Mouse (Mus musculus) bone marrow macrophage, adult 2 months (primary cell): ENCODE data around the gene Wnt5a. TPM values are rescaled to one million over a fixed set of nuclear protein-coding genes. Genes with fewer than 3 reads are reported as not detected.

Source experiments
- H3K27ac ChIP-seq: 2 replicates; pipeline ENCODE4 v1.5.1; 2012; ENCODE audit warnings: low read depth, low read length; ENCODE audit not compliant: insufficient read depth
- H3K4me1 ChIP-seq: 2 replicates; pipeline ENCODE4 v1.6.1; 2012; ENCODE audit warnings: low read length; ENCODE audit not compliant: control insufficient read depth, insufficient read depth
- H3K4me3 ChIP-seq: 2 replicates; pipeline ENCODE4 v1.5.1; 2012; ENCODE audit warnings: mild to moderate bottlenecking, low read length, moderate library complexity; ENCODE audit not compliant: insufficient read depth
- CTCF ChIP-seq: IDR thresholded peaks from 2 replicates; pipeline ENCODE4 v1.5.1; 2012; ENCODE audit warnings: low read depth, mild to moderate bottlenecking, low read length, moderate library complexity
- POLR2A ChIP-seq: IDR thresholded peaks from 2 replicates; pipeline ENCODE4 v1.6.1; 2012; ENCODE audit warnings: mild to moderate bottlenecking, low read depth, low read length, borderline replicate concordance
- polyA plus RNA-seq: library from polyadenylated mRNA; stranded (reverse); fragments of >200 nt; gene quantifications from 2 replicates; pipeline ENCODE4 v1.2.4, GENCODE M21; 2012; ENCODE audit not compliant: missing spikeins, insufficient read depth, insufficient read length

Wnt5a gene
- polyA plus RNA-seq, 1 experiment = 0.20 TPM

GRCm38 (mm10) chr14:28493806-28494205 lies 10.7 kb upstream of the Wnt5a start:
- H3K4me3 ChIP-seq = no peak overlapping the region
- TF ChIP-seq POLR2A = no peak
- TF ChIP-seq CTCF = no peak
- no peaks in the 10 kb centered on the region for H3K4me1 ChIP-seq
- H3K27ac ChIP-seq = no peak overlapping the region

- H3K4me1 ChIP-seq = no peaks in the 10 kb centered on the region
- no peak for TF ChIP-seq CTCF
- no peak for TF ChIP-seq POLR2A
- H3K4me3 ChIP-seq = no peak overlapping the region
- H3K27ac ChIP-seq = no peak overlapping the region
These were observed 10.3 kb upstream of the Wnt5a start for GRCm38 (mm10) chr14:28494273-28494672.

DNA sequence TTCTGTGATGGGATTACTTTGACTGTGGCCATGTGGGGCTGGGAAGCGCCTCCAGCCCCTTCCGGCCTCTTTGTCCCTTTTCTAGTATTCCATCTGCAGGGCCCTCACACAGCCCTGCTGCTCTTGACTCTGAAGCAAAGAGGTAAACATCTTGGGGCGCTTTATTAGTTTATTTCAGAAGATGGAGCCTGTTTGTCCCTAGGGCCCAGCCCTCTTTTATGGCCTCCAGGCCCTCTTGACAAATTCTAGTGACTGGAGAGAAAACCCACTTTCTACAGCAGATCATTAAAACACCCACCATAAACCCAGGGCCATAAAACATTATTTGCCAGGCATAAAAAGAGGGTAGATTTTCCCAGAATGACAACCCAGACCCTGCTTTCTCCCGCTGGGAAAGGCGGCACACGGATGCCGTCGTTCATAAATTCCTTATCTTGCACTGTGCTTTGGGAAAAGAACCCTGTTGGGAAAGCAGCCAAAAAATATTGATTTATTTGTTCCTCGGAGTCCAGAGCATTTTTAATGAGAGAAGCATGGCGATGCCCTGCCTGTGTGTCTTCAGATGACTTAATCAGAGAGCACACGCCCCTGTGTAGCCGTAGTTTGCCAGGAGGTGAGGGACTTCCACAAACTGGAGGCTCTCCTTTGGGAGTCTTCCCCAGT lies 3.2 kb upstream of the Wnt5a start:
- no peaks in the 10 kb centered on the region for H3K4me1 ChIP-seq
- no peak overlapping the region for H3K27ac ChIP-seq
- H3K4me3 ChIP-seq = no peak overlapping the region
- TF ChIP-seq CTCF (no peak), POLR2A (no peak)

DNA sequence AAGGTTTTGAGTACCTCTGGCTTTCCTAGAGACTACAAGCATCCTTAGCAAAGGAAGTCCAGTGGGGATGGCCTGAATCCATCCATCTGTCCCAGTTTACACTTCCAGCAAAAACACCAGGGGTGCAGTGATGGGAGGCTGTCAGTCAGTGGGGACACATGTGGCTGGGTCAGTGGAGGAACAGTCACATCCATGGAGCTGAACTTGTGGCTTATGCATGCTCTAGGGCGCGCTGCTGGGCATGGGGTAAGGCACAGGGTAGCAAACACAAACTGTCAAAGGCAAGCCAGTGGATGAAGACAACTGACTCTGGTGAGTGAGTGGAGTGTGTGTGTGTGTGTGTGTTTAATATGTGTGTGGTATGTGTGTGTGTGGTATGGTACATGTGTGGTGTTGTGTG lies 1.3 kb upstream of the Wnt5a start:
- TF ChIP-seq POLR2A = no peak
- TF ChIP-seq CTCF = no peak
- H3K4me1 ChIP-seq = no peaks in the 10 kb centered on the region
- no peak overlapping the region for H3K4me3 ChIP-seq
- no peak overlapping the region for H3K27ac ChIP-seq

- no peak overlapping the region for H3K4me3 ChIP-seq
- no peak for TF ChIP-seq CTCF
- no peak for TF ChIP-seq POLR2A
- no peaks in the 10 kb centered on the region for H3K4me1 ChIP-seq
- H3K27ac ChIP-seq = no peak overlapping the region
These were observed 568 bp downstream of the Wnt5a start for GRCm38 (mm10) chr14:28505051-28505585.

DNA sequence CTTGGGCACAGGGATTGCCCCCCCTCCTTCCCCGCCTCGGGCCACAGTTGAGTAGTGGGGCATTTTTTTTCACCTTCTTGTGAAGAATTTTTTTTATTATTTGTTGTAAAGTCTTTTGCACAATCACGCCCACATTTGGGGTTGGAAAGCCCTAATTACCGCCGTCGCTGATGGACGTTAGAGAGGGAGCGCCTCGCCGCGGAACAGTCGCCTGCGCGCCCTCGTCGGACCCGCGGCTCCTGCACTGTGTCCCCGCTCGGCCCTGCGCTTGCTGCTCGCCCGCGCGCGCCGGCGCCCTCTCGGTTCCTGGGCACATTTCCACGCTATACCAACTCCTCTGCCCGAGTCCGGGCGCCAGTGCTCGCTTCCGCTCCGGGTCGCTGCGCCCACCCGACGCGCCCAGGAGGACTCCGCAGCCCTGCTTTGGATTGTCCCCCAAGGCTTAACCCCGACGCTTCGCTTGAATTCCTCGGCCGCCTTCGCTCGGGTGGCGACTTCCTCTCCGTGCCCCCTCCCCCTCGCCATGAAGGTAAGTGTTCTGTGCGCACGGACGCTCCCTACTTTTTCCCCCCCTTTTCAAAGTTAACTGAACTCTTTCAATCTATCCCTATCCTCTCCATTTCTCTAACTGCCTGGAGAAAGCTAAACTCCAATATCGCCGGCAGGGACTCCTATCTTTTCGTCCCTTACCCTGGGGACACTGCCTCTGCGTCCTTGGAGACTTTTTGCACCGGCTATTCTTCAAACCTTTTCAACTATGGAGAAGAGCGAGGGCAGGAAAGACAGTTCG lies 1.2 kb downstream of the Wnt5a start:
- no peak overlapping the region for H3K27ac ChIP-seq
- TF ChIP-seq POLR2A = no peak
- TF ChIP-seq CTCF = no peak
- no peak overlapping the region for H3K4me3 ChIP-seq
- H3K4me1 ChIP-seq = no peaks in the 10 kb centered on the region

DNA sequence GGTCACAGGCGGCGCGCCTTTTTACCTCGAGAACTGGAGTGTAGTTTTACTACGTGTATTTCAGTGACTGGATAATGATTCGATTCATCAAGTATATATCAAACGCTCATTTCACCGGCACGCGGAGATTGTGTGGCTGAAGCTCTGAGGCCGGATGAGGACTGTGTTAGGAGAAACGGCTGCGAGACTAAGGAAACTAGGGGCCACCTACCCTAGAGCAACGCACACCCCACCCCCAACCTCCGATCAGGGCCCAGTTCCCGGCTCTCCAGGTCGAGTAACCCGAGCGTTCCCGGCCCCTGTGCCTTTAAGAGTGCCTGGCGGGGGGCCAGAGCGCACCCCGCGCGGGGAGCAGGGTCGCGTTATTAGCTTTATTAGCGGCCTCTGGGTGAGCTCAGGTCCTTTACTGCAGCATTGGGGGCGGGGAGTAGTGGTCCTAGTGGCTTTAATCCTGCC lies 1.9 kb downstream of the Wnt5a start:
- H3K27ac ChIP-seq = no peak overlapping the region
- no peaks in the 10 kb centered on the region for H3K4me1 ChIP-seq
- no peak for TF ChIP-seq POLR2A
- no peak for TF ChIP-seq CTCF
- H3K4me3 ChIP-seq = no peak overlapping the region

GRCm38 (mm10) chr14:28507011-28507410 lies 2.5 kb downstream of the Wnt5a start:
- no peaks in the 10 kb centered on the region for H3K4me1 ChIP-seq
- no peak overlapping the region for H3K4me3 ChIP-seq
- TF ChIP-seq CTCF (no peak), POLR2A (no peak)
- H3K27ac ChIP-seq = no peak overlapping the region

- H3K4me3 ChIP-seq = no peak overlapping the region
- H3K4me1 ChIP-seq = no peaks in the 10 kb centered on the region
- no peak; the same call in 1 of the 2 replicates for TF ChIP-seq CTCF
- no peak for TF ChIP-seq POLR2A
- H3K27ac ChIP-seq = no peak overlapping the region
These were observed 2.9 kb downstream of the Wnt5a start for GRCm38 (mm10) chr14:28507471-28507870.
